Mouse (Mus musculus) spleen, postnatal 10 days (tissue): ENCODE measurements at regions not wholly inside any gene's neighbourhood (a gene's known extent, or its start where the extent isn't known, plus 50 kb on each side); places are given as distances from the start of the nearest gene placed in this dataset.

Source experiments
- DNase-seq, 2 experiments: peaks; one replicate each; pipeline ENCODE4 v3.0.0; 2021 to 2022; ENCODE audit warnings: low spot score in 2 of 2

GRCm38 (mm10) chr13:119140436-119140835 lies 288.0 kb upstream of the Paip1 start:
- DNase-seq = no peak

- no peak for DNase-seq
These were observed 285.1 kb upstream of the Paip1 start for GRCm38 (mm10) chr13:119143351-119143750.

GRCm38 (mm10) chr13:119145713-119146112 lies 282.7 kb upstream of the Paip1 start:
- DNase-seq = no peak

DNA sequence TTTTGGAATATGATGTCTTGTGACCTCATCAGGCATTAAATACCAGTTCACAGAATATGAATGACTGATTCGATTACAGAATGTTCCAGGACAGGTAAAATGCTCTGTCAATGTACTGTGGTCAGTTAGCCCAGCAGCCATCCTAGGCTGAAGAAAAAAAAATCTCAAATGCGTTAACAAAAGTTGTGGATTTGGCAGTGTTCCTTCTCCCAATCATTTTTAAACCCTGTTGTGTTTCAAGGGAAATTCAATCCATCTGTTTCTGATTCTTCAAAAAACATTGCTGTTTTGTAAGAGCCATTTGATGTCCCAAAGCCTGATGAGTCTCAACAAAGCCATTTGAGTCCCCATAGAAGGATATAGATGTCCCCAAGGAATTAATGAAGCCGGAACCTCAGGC lies 280.7 kb upstream of the Paip1 start:
- no peak for DNase-seq

GRCm38 (mm10) chr13:119149141-119149540 lies 279.3 kb upstream of the Paip1 start:
- no peak for DNase-seq

DNA sequence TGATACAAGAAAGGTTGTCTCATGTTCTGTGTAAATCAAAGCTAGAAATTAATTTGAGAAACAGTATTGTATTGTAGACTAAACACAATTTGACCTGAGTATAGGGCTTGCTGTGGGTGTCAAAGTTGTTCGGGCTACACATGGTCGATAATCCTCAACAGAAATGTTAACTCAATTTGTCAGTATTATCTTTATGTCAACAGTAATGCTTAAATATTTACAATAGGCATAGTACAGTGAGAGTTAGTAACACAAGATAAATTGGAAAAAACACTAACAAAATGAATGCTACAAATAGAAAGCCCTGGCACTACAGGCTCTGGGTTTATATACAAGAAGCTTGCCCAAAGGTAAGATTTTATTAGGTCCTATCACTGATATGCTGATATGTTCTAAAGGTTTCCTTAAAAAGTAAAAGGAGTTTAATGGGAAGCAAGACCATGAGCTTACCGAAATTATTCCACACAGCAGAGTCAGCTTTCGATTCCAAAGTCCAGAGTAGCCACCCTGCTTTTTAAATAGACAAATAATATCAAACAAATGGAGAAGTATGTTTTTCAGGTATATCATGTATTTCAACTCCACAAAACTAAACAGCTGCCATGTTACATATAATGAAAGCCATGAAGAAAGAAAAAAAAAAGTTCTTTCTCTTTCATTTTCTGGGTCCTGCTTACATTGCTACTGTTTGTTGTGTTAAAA lies 277.4 kb upstream of the Paip1 start:
- DNase-seq = no peak

DNA sequence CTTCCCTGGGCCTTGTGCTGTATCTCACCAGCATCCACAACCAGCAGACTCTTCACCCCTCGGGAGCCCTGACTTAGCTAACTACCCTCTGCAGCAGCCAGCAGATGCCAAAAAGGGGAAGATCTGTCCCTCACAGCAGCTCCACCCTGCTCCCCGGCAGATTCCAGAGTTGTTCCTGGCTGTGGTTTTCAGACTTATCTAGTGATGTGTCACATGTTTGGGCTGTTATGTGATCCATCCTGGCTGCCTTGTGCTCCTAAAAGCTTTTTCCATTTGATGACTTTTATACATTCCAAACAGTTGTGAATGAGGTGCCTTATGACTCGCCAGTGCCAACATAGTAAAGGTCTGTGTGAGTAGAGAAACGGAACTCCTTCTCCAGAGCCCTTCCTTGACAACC lies 250.6 kb upstream of the Paip1 start:
- DNase-seq = no peak

GRCm38 (mm10) chr13:119178212-119178611 lies 250.2 kb upstream of the Paip1 start:
- DNase-seq = no peak

DNA sequence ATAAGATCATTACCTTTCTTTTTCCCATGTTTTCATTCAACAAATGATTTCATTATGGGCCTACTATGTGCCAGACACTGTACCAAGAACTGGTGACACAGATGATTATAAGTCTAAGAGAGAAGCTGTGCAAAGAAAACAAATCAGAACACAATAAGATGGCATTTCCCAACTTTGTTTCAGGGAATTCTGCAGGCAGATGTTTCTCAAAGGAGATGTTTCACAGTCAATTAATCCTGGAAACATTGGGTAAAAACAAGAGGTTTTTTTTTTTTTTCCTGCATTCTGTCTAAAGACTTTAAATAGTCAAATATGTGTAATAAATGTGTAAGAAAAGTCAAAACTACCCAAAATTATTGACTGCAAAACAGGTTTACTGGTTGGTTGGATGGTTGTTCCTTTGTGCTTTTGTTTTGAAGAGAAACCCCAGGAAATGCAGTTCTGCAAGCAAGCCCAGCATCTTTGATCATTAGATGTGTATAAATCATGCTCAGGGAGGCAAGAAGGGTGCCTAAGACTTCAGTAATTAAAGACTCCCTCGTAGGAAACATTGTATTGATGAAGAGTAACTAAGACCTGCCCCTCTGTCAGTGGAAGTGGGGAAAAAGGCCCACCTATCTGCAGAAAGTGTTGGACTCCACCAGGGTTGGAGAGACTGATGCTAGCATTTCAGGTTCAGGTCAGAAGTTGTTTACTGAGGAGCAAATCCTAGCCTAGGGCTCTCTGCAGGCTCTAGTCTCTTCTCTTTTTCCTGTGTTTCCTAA lies 249.1 kb upstream of the Paip1 start:
- DNase-seq = no peak

DNA sequence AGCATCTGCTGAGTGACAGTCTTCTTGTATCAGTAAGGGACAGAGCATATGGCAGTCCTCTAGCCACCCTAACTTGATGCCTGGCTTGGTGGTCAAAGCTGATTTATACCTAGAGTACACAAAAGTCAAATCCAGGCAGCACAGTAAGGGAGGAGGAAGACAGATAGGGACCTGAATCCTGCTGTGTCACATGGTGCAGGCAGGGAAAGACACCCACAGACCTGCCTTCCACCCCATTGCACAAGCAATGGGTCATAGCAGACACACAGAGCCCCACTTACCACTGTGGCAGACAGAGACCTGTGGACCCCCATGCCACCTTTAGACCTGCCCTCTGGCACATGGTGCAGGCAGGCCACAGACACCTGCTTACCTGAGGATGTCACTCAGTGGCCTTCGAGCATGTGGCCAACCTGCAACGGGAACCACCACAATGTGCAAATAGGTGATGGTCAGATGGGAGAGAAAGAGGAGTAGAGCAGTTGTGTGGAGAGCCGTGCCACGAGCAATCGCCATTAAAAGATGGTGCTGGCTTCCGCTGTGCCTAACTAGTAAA lies 244.0 kb upstream of the Paip1 start:
- no peak for DNase-seq

DNA sequence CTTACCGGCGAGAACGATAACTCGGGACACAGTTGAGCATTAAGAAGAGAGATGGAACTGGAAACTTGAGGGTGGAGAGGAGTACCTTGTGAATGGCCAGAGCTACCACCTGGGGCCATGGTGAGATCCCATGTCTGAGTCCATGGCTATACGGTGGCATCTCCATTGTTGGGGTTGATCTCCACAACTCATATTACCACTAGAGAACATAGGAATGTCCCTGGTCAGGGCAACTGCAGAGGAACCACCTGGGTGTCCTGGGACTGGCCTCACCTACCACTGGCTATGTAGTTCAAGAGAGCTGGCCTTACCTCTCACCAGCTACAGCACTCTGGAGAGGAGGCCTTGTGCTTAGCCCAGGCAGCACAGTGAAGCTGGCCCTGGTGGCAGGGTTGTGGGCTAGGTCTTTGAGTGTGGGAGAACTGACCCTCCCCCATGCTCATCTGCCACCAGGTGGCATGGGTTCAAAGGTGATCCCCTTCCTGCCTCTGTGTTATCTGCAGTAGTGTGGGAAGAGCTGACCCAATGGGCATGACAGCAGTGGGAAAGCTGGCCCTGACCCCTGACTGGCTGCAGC lies 242.7 kb upstream of the Paip1 start:
- no peak for DNase-seq

- DNase-seq = no peak
These were observed 196.8 kb upstream of the Paip1 start for GRCm38 (mm10) chr13:119231556-119231955.

GRCm38 (mm10) chr13:119232100-119233029 lies 196.0 kb upstream of the Paip1 start:
- DNase-seq = peak in 1 of 2 experiments; percentile 48

- DNase-seq = peak in 1 of 2 experiments; percentile 16
These were observed 195.4 kb upstream of the Paip1 start for GRCm38 (mm10) chr13:119233030-119233385.

DNA sequence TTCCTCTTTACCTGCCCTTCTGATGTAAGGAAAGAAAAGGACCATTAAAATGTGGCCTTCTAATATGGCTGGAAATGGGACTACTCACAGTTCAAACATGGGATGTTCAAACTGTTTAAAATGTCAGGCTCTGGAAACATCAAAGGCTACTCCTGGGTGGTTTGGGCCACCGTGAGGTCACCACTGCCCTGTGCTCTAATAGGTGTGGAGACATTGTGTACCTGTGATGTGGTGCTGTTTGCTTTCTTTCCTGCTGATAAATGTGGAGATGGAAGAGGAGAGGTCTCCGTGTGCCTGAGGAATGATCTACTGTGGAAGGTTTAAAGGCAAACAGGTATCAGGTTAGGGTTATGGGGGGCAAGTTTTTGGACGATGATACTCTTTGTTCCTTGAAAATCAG lies 194.5 kb upstream of the Paip1 start:
- DNase-seq = no peak

DNA sequence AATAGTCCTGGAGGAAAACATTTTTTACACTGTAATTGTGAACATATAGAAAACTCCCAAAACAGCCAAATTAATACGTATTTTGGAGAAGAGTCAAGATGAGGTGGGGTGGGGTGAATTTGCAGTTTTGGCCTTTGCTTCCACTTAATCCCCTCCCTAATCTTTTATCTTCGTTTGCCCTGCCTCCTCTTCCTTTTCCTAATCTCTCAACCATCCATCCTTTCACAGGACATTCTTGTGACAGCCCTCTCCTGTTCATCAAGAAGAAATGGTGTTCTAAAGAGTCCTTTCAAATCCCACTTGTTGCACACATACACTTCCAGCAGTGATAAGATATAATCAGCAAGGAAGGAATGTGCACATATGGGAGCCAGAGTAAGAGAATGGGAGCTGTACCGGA lies 186.0 kb upstream of the Paip1 start:
- DNase-seq = no peak

DNA sequence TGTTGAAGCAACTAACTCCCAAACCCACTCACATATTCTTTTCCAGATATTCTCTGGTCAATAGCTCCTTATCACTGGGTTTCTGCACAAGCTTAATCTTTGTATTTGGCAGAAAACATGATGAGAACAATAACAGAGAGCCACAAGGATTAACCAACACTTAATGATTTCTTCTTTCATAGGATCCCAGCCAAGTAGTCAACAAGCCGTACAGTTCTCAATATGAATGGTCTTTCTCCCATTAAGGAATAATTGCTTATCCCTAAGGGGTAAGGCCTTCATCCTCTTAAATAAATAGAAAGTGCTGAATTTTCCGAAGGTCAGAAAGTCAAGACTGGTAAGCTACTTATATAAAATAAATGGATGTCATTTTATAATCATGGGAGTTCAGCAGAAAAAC lies 181.3 kb upstream of the Paip1 start:
- DNase-seq = no peak

- no peak for DNase-seq
These were observed 176.4 kb upstream of the Paip1 start for GRCm38 (mm10) chr13:119252006-119252405.

GRCm38 (mm10) chr13:119256350-119256749 lies 172.1 kb upstream of the Paip1 start:
- DNase-seq = no peak

DNA sequence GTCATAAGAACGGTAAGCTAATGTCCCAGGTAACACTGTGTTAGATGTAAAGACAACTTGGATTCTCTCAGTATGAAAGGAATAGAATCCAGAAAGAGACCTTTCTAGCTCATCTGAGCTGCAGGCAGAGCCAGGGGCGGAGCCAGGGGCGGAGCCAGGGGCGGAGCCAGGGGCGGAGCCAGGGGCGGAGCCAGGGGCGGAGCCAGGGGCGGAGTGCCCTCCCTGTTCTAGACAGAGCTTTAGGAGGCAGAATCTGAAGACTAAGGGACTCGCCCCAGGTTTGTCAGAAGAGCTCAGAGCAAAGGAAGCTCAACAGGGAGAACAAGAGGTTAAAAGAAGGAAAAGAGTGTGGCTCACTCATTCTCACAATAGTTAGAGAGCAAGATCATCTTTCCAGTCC lies 169.9 kb upstream of the Paip1 start:
- DNase-seq = no peak

DNA sequence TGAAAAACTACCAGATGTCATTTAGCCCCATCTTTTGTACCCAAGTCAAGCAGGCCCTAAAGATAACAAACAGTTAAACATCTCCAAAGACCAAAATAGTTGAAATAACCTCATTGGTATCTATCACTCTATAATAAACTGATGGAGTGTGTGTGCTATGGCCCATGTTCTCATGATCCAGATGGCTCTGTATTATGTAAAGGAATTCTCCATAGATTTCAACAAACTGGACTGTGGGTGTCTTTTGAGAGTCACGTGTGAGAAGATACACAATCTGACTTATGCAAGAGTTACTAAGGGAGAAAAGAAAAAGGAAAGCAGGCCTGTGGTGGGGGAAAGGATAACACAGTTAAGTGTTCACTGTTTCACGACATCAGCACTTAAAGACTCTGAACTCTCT lies 164.8 kb upstream of the Paip1 start:
- no peak for DNase-seq
